Mouse (Mus musculus) C2C12 (cell line): ENCODE data around the gene Pik3cd.

Source experiments
- CTCF ChIP-seq: IDR thresholded peaks from one replicate; pipeline ENCODE4 v1.5.1; 2011; ENCODE audit not compliant: control insufficient read depth, insufficient read depth, insufficient read length
- FOSL1 ChIP-seq: IDR thresholded peaks from one replicate; pipeline ENCODE4 v1.8.0; 2011; ENCODE audit warnings: mild to moderate bottlenecking, low read length; ENCODE audit not compliant: poor library complexity, insufficient read depth, severe bottlenecking
- MYOD1 ChIP-seq: IDR thresholded peaks from one replicate; pipeline ENCODE4 v1.6.1; 2011; ENCODE audit warnings: low read depth; ENCODE audit not compliant: control insufficient read depth, insufficient read length
- USF1 ChIP-seq: IDR thresholded peaks from one replicate; pipeline ENCODE4 v1.6.1; 2011; ENCODE audit warnings: low read depth, mild to moderate bottlenecking, control low read depth, moderate library complexity

DNA sequence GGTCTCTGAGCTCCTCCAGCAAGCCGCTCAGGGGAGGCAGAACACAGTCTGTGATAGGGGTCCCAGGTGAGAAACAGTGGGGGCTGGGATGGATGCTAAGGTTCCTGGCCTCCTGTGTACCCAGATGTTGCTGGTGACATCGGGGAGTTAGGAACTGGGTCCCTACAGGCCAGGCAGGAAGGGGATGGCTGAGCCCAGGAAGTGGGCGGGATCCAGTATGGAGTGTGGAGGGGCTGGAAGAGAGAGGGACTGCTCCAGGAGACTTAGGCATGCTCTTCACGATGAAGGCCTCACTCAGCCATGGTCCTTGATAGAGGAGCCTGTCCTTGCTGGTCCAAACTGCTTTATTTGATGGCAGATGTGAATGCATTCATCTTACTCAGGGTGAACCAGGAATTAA is 102.2 kb downstream of the Pik3cd start:
- TF ChIP-seq CTCF = no peak
- no peak for TF ChIP-seq MYOD1
- TF ChIP-seq USF1 = no peak
- TF ChIP-seq FOSL1 = no peak
